Mouse (Mus musculus): ENCODE data around the gene Fastk. TPM values are rescaled to one million over a fixed set of nuclear protein-coding genes. Genes with fewer than 3 reads are reported as not detected.

The Fastk gene
- polyA plus RNA-seq, 1 experiment from 2014 or later: 117 TPM

DNA sequence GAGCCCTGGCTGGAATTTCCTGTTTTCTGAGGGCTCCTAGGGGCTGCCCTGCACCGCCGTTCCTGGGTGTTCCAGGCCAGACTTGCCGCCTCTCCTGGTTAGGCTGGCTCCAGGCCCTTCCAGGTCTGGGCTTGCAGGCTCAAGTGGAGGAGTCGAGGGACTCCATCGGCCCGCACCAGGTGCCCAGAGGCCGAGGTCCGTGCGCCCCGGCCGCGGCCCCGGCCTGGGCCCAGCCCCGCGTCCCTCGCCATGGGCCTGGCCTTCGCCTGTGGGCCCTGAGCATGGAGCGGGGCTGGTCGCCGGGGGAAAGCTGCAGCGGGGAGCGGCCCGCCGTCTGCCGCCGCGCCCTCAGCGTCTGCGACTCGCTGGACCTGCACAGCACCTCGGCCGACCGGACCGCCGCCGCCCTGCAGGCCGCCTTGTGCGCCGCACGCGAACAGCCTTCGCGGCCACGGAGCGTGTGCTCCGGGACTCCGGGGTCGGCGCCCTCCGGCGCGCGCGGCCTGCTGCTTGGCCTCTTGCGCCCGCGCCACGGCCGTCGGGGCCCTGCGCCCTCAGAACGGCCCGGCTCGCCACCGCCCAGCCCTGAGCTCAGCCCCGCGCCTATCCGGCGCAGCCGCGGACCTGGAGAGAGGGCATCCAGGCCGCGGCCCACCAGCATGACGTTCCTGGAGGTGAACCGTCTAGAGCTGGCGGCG, 29.1 kb upstream of the Fastk start:
- H3K9me3 ChIP-seq (replicated peaks; ENCODE audit: low read length): no peaks in the 10 kb centered on the region

DNA sequence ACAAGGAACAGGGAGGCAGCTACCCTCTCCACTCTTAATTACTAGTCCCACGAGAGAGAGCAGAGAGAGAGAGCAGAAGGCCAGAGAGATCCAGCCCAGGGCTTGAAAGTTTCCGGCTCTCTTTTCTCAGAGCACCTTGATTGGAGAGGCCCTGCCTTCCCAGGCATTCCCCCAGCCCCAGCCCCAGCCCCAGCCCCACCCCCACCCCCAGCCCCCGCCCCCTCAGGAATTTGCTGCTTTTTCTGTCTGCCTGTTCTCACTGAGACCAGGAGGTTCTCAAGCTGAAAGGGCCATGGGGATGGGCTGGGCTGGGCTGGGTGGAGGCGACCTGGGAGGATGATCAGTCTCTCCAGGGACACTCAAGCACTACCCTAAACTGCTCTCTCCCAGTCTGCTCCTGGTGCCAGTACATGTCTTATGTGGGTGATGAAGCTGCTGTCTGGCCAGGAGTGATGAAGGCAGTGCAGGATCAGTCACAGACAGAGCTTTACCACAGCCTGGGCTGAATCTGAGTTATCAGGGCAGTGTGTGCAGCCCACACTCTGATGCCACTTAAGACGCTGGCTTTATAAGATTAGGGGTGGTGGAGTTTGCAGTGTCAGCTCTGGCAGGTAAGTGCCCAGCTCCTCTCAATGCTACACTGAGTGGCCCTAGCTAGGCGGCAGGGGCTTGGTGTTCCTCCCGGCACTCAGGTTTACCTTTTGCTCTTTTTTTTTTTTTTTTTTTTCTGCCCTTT, 28.0 kb upstream of the Fastk start:
- Histone ChIP-seq H3K36me3 (ENCODE audit: insufficient read depth, low read length) (peaks cover 9% of the 10 kb centered on the region; the same call in 1 of the 2 replicates), H3K9me3 (replicated peaks; ENCODE audit: low read length) (no peaks in the 10 kb centered on the region), H3K27ac (no peak overlapping the region), H3K9ac (ENCODE audit: low read depth, low read length) (no peak overlapping the region), H3K4me1 (replicated peaks; ENCODE audit: insufficient read depth, low read length) (peaks cover 22% of the 10 kb centered on the region; the same call in 1 of the 2 replicates), H3K4me2 (ENCODE audit: low read length) (no peak overlapping the region), H3K27me3 (ENCODE audit: insufficient read depth, low read length) (0 out of 2 replicates have a peak, but pooled peaks cover 5% of the 10 kb centered on the region), H3K4me3 (replicated peaks; ENCODE audit: low read depth, low read length) (no peak overlapping the region)
- ATAC-seq (replicated peaks; ENCODE audit: low FRiP score, low read depth): no peak
- TF ChIP-seq CTCF (IDR thresholded peaks at IDR 0.05; ENCODE audit: low read depth): no peak
- no peak for DNase-seq (ENCODE audit: low spot score)
- 47% methylated on average over 7 of the region's 7 CpGs for WGBS

More for the DNA sequence above, 29.1 kb upstream of the Fastk start:
- ATAC-seq (replicated peaks; ENCODE audit: low FRiP score, low read depth): peak; percentile 26; the same call in 1 of the 2 replicates
- DNase-seq (ENCODE audit: low spot score): no peak
- H3K27me3 ChIP-seq (ENCODE audit: insufficient read depth, low read length): 0 out of 2 replicates have a peak, but pooled peaks cover 5% of the 10 kb centered on the region
- no peak for TF ChIP-seq CTCF (IDR thresholded peaks at IDR 0.05; ENCODE audit: low read depth)
- H3K36me3 ChIP-seq (ENCODE audit: insufficient read depth, low read length): peaks cover 18% of the 10 kb centered on the region; the same call in 1 of the 2 replicates
- peaks cover 22% of the 10 kb centered on the region; the same call in 1 of the 2 replicates for H3K4me1 ChIP-seq (replicated peaks; ENCODE audit: insufficient read depth, low read length)
- H3K27ac ChIP-seq: no peak overlapping the region
- 7% methylated on average over 62 of the region's 77 CpGs for WGBS
- H3K9ac ChIP-seq (ENCODE audit: low read depth, low read length): peak overlapping the region; percentile 58
- peak overlapping the region; percentile 90 for H3K4me2 ChIP-seq (ENCODE audit: low read length)
- H3K4me3 ChIP-seq (replicated peaks; ENCODE audit: low read depth, low read length): peak overlapping the region; percentile 45

DNA sequence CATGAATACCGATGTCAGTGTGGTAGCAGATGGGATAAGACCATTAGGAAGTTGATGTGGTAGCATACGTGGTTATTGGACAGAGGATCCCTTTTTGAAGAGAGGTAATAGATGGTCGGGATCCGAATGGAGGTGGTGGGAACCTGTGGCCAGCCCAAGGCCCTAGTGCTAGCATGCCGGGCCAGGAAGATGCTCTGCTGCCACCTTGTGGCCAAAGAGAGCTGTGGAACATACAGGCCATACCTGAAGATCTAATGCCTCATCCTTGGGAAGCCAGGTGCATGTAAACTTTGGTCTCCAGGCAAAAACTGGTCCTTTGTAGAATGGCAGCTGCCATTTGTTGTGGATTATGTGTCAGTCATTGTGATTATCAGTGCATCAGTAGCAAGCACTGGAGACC, 25.5 kb upstream of the Fastk start:
- Histone ChIP-seq H3K4me2 (ENCODE audit: low read length) (no peak overlapping the region), H3K9me3 (replicated peaks; ENCODE audit: low read length) (no peaks in the 10 kb centered on the region), H3K4me1 (replicated peaks; ENCODE audit: insufficient read depth, low read length) (peaks cover 19% of the 10 kb centered on the region; the same call in 1 of the 2 replicates), H3K36me3 (ENCODE audit: insufficient read depth, low read length) (no peaks in the 10 kb centered on the region), H3K27me3 (ENCODE audit: insufficient read depth, low read length) (0 out of 2 replicates have a peak, but pooled peaks cover 5% of the 10 kb centered on the region), H3K4me3 (replicated peaks; ENCODE audit: low read depth, low read length) (no peak overlapping the region), H3K9ac (ENCODE audit: low read depth, low read length) (no peak overlapping the region), H3K27ac (no peak overlapping the region)
- whole genome bisulfite sequencing: 8% methylated on average over 5 of the region's 5 CpGs
- peak; percentile 98 for TF ChIP-seq CTCF (IDR thresholded peaks at IDR 0.05; ENCODE audit: low read depth)
- ATAC-seq (replicated peaks; ENCODE audit: low FRiP score, low read depth): 0 out of 2 replicates have a peak, but pooled peaks have one; percentile 19
- DNase-seq (ENCODE audit: low spot score): peak; percentile 81

DNA sequence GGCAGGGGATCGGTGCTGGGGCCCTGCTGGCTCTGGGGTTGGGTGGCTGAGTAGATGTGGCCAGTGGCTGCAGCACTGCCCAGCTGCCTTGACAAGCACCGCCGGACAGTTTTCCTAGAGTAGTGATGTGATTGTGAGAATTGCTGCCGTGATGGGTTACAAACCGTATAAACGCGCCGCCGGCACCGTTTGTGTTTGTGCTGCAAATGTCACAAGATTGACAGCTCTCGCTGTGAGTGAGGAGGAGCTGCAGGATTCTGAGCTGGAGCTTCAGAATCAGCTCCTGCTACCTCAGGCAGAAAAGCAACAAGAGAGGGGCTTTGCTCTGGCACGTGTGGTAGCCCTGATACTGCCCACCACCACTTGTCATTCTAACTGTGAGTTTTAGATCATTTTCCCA, 21.7 kb upstream of the Fastk start:
- Histone ChIP-seq H3K36me3 (ENCODE audit: insufficient read depth, low read length) (peaks cover under 1% of the 10 kb centered on the region; the same call in 1 of the 2 replicates), H3K4me1 (replicated peaks; ENCODE audit: insufficient read depth, low read length) (no peaks in the 10 kb centered on the region), H3K27ac (no peak overlapping the region), H3K27me3 (ENCODE audit: insufficient read depth, low read length) (no peaks in the 10 kb centered on the region), H3K9ac (ENCODE audit: low read depth, low read length) (no peak overlapping the region), H3K4me2 (ENCODE audit: low read length) (no peak overlapping the region), H3K4me3 (replicated peaks; ENCODE audit: low read depth, low read length) (no peak overlapping the region), H3K9me3 (replicated peaks; ENCODE audit: low read length) (no peaks in the 10 kb centered on the region)
- ATAC-seq (replicated peaks; ENCODE audit: low FRiP score, low read depth) (no peak), DNase-seq (ENCODE audit: low spot score) (no peak)
- 72% methylated on average over 12 of the region's 12 CpGs for WGBS
- TF ChIP-seq CTCF (IDR thresholded peaks at IDR 0.05; ENCODE audit: low read depth): no peak

GRCm38 (mm10) chr5:24455613-24456012, 10.5 kb upstream of the Fastk start:
- TF ChIP-seq CTCF (IDR thresholded peaks at IDR 0.05; ENCODE audit: low read depth): no peak
- peak overlapping the region; percentile 21; the same call in 1 of the 2 replicates for H3K27ac ChIP-seq
- DNase-seq (ENCODE audit: low spot score): no peak
- peaks cover 21% of the 10 kb centered on the region for H3K4me1 ChIP-seq (replicated peaks; ENCODE audit: insufficient read depth, low read length)
- H3K27me3 ChIP-seq (ENCODE audit: insufficient read depth, low read length): no peaks in the 10 kb centered on the region
- no peaks in the 10 kb centered on the region for H3K9me3 ChIP-seq (replicated peaks; ENCODE audit: low read length)
- H3K9ac ChIP-seq (ENCODE audit: low read depth, low read length): no peak overlapping the region
- 0 out of 2 replicates have a peak, but pooled peaks cover 3% of the 10 kb centered on the region for H3K36me3 ChIP-seq (ENCODE audit: insufficient read depth, low read length)
- H3K4me3 ChIP-seq (replicated peaks; ENCODE audit: low read depth, low read length): no peak overlapping the region
- WGBS: 70% methylated on average over 7 of the region's 7 CpGs
- ATAC-seq (replicated peaks; ENCODE audit: low FRiP score, low read depth): no peak
- H3K4me2 ChIP-seq (ENCODE audit: low read length): no peak overlapping the region

GRCm38 (mm10) chr5:24455076-24455475, 10.0 kb upstream of the Fastk start:
- DNase-seq (ENCODE audit: low spot score) (no peak), ATAC-seq (replicated peaks; ENCODE audit: low FRiP score, low read depth) (no peak)
- H3K9me3 ChIP-seq (replicated peaks; ENCODE audit: low read length): no peaks in the 10 kb centered on the region
- H3K36me3 ChIP-seq (ENCODE audit: insufficient read depth, low read length): 0 out of 2 replicates have a peak, but pooled peaks cover 3% of the 10 kb centered on the region
- H3K27me3 ChIP-seq (ENCODE audit: insufficient read depth, low read length): no peaks in the 10 kb centered on the region
- WGBS: 60% methylated on average over 3 of the region's 3 CpGs
- no peak overlapping the region for H3K4me3 ChIP-seq (replicated peaks; ENCODE audit: low read depth, low read length)
- H3K9ac ChIP-seq (ENCODE audit: low read depth, low read length): no peak overlapping the region
- no peak for TF ChIP-seq CTCF (IDR thresholded peaks at IDR 0.05; ENCODE audit: low read depth)
- peaks cover 21% of the 10 kb centered on the region for H3K4me1 ChIP-seq (replicated peaks; ENCODE audit: insufficient read depth, low read length)
- no peak overlapping the region for H3K4me2 ChIP-seq (ENCODE audit: low read length)
- H3K27ac ChIP-seq: 0 out of 2 replicates have a peak overlapping the region, but pooled peaks have one; percentile 21
